Mouse (Mus musculus): ENCODE data around the gene Plcl1. TPM values are rescaled to one million over a fixed set of nuclear protein-coding genes. Genes with fewer than 3 reads are reported as not detected.

Gene Plcl1
- total RNA-seq, 2 experiments from 2014 or later: 5.0 to 6.2 TPM

GRCm38 (mm10) chr1:55590047-55590446 lies 184.3 kb downstream of the Plcl1 start:
- DNase-seq: no peak
- intact Hi-C loops (cut with DNase I): no loop called here

DNA sequence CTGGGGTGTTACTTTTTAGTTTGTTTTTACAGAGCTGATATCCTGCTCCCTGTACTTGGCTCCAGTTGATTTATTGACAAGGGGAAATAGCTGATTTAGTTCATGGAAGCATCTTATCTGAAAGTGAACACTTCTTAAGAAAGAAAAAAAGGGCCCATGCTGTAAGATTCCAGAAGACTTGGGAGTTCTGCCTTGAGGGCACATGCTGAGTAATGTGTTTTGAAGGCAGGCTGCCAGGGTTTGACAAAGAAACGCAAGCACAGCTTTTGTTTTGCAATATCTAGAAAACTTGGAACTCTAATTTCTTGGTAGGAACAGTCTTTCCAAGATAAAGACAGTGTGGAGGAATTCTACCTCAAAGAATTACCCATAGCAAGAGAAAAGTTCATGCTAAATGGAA lies 194.8 kb downstream of the Plcl1 start:
- peak in 1 of 2 experiments; percentile 17 for DNase-seq
- intact Hi-C loops (cut with DNase I): no loop called here

- DNase-seq: no peak
- intact Hi-C loops (cut with DNase I): no loop called here
Observed at GRCm38 (mm10) chr1:55604593-55604992, 198.9 kb downstream of the Plcl1 start.

- intact Hi-C loops (cut with DNase I): no loop called here
- no peak for DNase-seq
Observed at GRCm38 (mm10) chr1:55605450-55605849, 199.7 kb downstream of the Plcl1 start.

- intact Hi-C loops (cut with DNase I): no loop called here
- no peak for DNase-seq
Observed at GRCm38 (mm10) chr1:55605956-55606355, 200.2 kb downstream of the Plcl1 start.

DNA sequence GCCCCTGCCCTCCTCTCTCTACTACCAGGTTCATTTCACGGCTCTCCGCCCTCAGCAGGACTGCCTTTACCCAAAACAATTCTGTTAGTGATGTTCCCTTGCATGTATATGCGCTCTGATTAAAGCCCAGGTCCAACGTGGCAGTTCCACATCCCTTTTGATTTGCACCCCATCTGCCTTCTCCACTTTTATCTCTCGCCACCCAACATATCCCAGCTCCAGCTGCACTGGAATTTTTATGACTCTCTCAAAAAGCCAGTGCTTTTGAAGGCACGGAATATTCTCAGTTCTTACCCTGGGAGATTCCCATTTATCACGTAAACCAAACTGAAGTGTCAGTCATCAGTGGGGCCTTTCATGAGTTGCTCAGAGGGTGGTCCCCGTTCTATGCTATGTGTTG lies 200.7 kb downstream of the Plcl1 start:
- intact Hi-C loops (cut with DNase I): no loop called here
- no peak for DNase-seq

GRCm38 (mm10) chr1:55612759-55613328 lies 207.1 kb downstream of the Plcl1 start:
- intact Hi-C loops (cut with DNase I): no loop called here

DNA sequence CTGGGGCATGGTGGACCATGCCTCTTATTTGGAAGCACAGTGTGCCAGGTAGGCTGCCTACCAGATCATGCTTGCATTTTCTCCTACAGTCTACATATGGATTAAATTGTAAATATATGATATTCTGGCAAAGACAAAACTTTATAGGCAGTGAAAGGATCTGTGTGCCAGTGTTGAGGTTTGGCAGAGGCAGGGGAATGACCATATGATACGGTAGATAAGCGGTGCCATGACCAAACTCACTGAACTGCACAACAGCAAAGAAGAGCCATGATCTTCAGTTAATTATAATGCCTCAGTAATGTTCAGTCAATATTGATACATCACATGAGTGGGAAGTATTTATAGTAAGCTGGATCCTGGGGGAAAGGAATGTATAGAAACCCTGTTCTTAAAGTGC lies 212.1 kb downstream of the Plcl1 start:
- no peak for DNase-seq
- intact Hi-C loops (cut with DNase I): no loop called here

More at GRCm38 (mm10) chr1:55612759-55613328, 207.1 kb downstream of the Plcl1 start:
- peak; percentile 15 to 24 for DNase-seq

DNA sequence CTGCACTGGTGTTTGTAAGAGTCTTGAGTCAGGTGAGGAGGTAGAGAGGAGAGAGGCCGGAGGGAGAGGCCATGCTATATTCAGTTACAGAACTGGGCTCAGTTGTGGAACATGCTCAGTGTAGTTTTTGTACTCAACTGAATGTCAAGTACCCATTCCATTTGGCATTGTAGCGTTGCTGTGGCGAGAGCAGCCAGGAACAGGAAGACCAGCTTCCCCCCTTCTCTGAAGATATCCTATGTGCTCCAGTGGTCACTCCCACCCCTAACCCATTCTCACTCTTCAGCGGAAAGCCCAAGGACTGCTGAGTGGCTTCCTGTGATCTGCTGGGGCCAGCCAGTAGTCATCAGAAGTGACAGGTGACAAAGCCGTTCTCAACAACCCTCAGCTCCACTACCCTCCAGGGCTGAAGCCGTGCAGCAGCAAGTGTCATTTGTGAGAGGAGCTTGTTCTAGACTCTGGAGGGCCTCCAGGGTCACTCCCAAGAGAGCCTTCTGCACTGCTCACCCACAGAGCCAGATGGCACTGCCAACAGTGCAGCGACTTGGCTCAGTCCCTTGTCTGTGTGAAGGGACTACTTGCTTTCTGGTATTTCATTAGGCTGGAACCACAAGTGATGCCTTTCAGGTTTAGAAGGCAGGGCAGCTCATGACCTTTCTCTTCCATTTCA lies 213.0 kb downstream of the Plcl1 start:
- intact Hi-C loops (cut with DNase I): no loop called here
- peak; percentile 48 to 60 for DNase-seq

DNA sequence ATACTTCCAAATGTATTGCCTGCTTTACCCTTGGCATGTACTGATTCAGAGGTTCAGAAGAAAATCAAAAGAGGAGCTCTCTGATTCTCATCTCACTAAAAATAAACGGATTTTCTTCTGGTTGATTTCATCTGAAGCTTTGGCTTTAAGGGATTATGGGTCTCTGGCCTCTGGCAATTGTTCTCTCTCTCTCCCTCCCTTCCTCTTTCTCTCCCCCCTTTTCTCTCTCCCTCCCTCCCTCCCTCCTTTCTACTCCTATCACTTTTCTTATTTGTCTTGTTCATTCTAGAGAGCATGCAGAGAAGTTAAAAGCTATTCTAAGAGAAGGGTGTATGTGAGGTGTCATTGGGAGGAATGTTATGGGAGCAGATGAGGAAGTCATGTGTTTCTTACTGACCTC lies 225.8 kb downstream of the Plcl1 start:
- no peak for DNase-seq
- intact Hi-C loops (cut with DNase I): no loop called here

GRCm38 (mm10) chr1:55632024-55632423 lies 226.3 kb downstream of the Plcl1 start:
- intact Hi-C loops (cut with DNase I): no loop called here

GRCm38 (mm10) chr1:55633326-55633725 lies 227.6 kb downstream of the Plcl1 start:
- no peak for DNase-seq
- intact Hi-C loops (cut with DNase I): no loop called here

More at GRCm38 (mm10) chr1:55632024-55632423, 226.3 kb downstream of the Plcl1 start:
- no peak for DNase-seq

GRCm38 (mm10) chr1:55659518-55660210 lies 253.9 kb downstream of the Plcl1 start:
- intact Hi-C loops (cut with DNase I): no loop called here
- no peak for DNase-seq

- no peak for DNase-seq
- intact Hi-C loops (cut with DNase I): no loop called here
Observed at GRCm38 (mm10) chr1:55661381-55661780, 255.7 kb downstream of the Plcl1 start.

DNA sequence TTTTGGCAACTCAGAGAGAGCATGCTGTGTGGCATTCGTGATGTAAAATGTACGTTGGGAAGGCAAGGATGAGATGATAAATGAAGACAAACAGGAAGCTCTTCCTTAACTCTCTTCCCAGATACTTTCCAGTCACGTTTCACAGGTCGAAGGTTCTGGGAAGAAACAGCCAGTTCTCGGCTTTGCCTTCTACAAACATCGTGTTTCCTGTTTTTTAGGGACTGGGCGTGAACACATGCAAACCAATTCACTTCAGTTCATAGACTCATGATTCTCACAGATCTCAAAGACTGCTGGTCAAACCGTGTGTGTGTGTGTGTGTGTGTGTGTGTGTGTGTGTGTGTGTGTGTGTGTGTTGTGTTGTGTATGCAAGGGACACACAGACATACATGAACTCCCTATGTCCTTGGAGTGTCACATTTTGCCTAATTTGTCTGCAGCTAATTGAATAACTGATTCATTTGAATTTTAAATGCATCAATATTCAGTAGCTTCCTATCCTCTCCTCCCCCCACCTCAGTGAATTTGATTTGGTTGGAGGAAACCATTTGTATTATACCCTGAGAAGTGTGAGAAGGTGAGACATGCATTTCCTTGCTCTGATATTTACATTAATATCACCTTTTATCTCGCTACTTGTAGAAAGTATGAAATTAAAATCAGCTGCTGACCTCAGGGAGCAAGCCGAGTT lies 259.6 kb downstream of the Plcl1 start:
- intact Hi-C loops (cut with DNase I): no loop called here
- peak in 1 of 2 experiments; percentile 10 for DNase-seq

- peak in 1 of 2 experiments; percentile 11 for DNase-seq
- intact Hi-C loops (cut with DNase I): no loop called here
Observed at GRCm38 (mm10) chr1:55665828-55666673, 260.3 kb downstream of the Plcl1 start.

DNA sequence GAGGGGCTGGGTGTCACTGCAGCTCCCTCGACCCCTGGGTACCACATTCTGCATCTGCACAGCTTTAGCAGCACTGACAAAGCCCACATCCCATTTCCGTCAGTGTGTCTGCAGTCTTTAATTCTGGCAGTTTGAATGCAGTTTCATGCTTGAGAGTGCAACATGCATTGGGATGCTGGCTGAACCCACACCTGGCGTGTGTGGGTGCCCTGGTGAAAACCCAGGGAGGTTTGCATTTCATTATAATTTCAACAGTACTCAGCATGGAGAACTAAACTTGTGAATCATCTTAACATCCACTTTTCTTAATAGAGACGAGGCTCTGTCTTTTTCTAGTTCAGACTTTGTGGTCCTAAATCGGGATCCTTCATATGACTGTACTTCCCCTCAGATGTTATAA lies 261.1 kb downstream of the Plcl1 start:
- no peak for DNase-seq
- intact Hi-C loops (cut with DNase I): no loop called here

- intact Hi-C loops (cut with DNase I): no loop called here
- DNase-seq: no peak
Observed at GRCm38 (mm10) chr1:55668622-55669237, 263.0 kb downstream of the Plcl1 start.

DNA sequence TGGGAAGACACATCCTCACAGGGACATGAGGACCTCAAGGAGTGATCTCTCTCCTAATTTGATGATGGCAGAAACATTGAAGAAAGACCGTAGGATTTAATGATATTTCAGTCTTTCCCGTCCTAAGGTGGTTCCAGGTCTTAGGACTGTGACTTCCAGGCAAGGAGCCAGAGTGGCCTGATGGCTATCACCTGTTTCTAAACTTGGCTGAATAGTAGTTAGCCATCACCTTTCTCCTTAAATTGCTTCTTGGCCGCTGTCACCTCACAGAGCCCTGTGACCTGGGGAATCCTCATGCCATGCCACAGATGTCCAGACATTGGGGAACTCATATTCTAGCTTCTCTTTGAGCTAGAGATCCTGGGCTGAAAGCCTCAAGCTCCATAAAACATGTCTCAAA lies 277.0 kb downstream of the Plcl1 start:
- DNase-seq: no peak
- intact Hi-C loops (cut with DNase I): no loop called here

DNA sequence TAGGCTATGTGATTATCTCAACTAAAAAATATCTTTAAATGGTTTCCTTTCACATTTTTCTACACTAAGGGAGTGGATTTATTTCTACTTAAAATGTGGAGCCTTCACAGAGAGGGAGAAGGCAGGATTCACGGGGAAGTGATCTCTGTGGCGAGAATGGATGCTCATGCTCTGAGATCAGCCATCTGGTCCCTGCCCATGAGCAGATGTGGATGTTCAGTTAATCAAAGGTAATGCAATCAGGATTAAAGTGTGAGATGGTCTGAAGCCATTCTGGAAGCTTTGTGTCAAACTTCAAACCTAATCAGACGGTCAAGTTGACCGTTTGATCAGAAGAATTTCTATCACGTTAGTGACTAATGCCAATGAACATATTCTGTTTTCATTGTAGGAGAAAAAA lies 280.5 kb downstream of the Plcl1 start:
- DNase-seq: no peak
- intact Hi-C loops (cut with DNase I): no loop called here
